Mouse (Mus musculus) layer of hippocampus, adult 2 months (tissue): ENCODE measurements around the gene Ncam1. TPM values are rescaled to one million over a fixed set of nuclear protein-coding genes. Genes with fewer than 3 reads are reported as not detected.

Experiments
- DNase-seq, 2 experiments: peaks; one replicate each; pipeline ENCODE4 v3.0.0; 2022; ENCODE audit warnings: low spot score in 2 of 2
- H3K27ac ChIP-seq: fragments of 200-600 bp; 2 replicates; pipeline ENCODE4 v1.8.1; 2022
- H3K4me3 ChIP-seq: fragments of 200-600 bp; 2 replicates; pipeline ENCODE4 v1.8.1; 2022; ENCODE audit warnings: mild to moderate bottlenecking
- CTCF ChIP-seq: fragments of 200-600 bp; conservative IDR thresholded peaks from 2 replicates; pipeline ENCODE4 v1.8.1; 2022; ENCODE audit warnings: antibody characterized with exemption, mild to moderate bottlenecking, moderate library complexity
- total RNA-seq, 2 experiments: library from RNA; stranded (reverse); gene quantifications; 2 replicates each; pipeline ENCODE4 v1.2.3; 2021

The Ncam1 gene
- total RNA-seq, 2 experiments from 2014 or later = 303 to 307 TPM

- no peak for TF ChIP-seq CTCF
- no peak for DNase-seq
- Histone ChIP-seq H3K4me3 (no peak overlapping the region), H3K27ac (no peak overlapping the region)
Measured at GRCm38 (mm10) chr9:49486805-49487656, 311.7 kb downstream of the Ncam1 start.

GRCm38 (mm10) chr9:49485892-49486311 is 312.8 kb downstream of the Ncam1 start, which contains the start of gene Ttc12:
Ttc12 (minus strand) TSS chr9:49486225.
- Histone ChIP-seq H3K27ac (peak within 1 kb of the TSS; percentile 28; the same call in 1 of the 2 replicates), H3K4me3 (peak within 1 kb of the TSS; percentile 58)
- DNase-seq = peak in 1 of 2 experiments; percentile 56
- TF ChIP-seq CTCF = no peak

- Histone ChIP-seq H3K27ac (peak overlapping the region; percentile 28; the same call in 1 of the 2 replicates), H3K4me3 (peak overlapping the region; percentile 58)
- TF ChIP-seq CTCF = peak; percentile 84
- peak in 1 of 2 experiments; percentile 57 for DNase-seq
Measured at GRCm38 (mm10) chr9:49485250-49485891, 313.4 kb downstream of the Ncam1 start.

DNA sequence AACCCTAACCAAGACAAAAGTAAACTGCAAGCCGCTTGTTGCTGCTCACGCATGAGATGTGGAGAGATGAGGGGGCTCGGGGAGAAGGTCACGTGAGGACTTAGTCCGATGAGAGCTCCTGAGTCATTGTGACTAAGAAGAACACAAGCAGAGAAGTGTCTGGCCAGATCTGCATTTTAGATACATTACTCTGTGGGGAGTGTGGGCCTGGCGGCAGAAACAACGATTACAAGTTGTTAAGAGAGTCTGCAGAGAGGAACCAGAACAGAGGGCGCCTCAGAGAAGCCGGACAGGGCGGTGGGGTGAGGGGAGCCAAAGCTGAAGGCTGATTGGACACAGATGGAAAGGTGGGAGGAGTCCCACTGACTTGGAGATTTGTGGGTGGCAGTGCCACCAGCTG is 315.4 kb downstream of the Ncam1 start:
- no peak overlapping the region for H3K27ac ChIP-seq
- no peak for DNase-seq
- H3K4me3 ChIP-seq = no peak overlapping the region
- TF ChIP-seq CTCF = no peak; the same call in 1 of the 2 replicates

GRCm38 (mm10) chr9:49472126-49472525 is 326.6 kb downstream of the Ncam1 start:
- H3K4me3 ChIP-seq = no peak overlapping the region
- no peak for DNase-seq
- no peak overlapping the region for H3K27ac ChIP-seq
- TF ChIP-seq CTCF = no peak

DNA sequence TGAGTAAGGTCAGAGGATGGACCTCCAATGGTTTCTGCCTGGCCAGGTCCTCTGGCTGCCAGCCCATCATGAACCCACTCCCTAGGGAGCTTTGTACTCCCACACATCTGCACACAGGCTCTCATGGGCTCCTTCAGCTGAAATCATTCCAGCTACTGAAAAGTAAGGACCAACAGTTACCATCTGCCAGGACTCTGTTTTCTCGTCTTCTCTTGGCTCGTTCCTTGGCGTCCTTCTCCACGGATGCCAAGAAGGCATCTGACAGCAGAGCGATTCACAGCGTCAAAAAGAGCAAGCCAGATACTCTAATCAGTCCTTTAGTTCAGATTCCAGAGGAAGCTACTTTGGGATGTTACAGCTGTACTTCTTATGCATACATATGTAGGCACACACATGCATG is 327.8 kb downstream of the Ncam1 start:
- no peak for DNase-seq
- TF ChIP-seq CTCF = no peak
- Histone ChIP-seq H3K27ac (no peak overlapping the region), H3K4me3 (no peak overlapping the region)

- no peak overlapping the region for H3K27ac ChIP-seq
- DNase-seq = no peak
- TF ChIP-seq CTCF = no peak
- H3K4me3 ChIP-seq = no peak overlapping the region
Measured at GRCm38 (mm10) chr9:49470006-49470405, 328.7 kb downstream of the Ncam1 start.

GRCm38 (mm10) chr9:49456136-49456535 is 342.6 kb downstream of the Ncam1 start:
- no peak overlapping the region for H3K27ac ChIP-seq
- no peak overlapping the region for H3K4me3 ChIP-seq
- TF ChIP-seq CTCF = no peak
- no peak for DNase-seq

DNA sequence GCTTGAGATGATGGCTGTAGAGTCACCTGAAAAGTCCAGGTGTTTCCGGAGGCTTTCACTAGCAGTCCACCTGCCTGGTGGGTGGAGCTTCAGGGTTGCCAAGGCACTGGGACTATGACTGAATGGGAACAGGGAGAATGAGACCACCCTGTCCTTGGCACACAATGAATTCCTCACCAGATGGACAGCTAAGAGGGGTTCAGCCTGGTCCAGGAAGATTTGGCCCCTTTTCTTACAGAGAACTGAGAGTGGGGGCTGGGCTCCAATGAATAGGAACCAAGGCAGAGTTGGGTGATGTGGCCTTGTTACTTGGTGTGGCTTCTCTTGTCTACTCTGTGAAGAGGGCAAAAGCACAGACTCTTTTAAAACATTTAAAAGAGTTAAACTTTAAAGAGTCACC is 346.3 kb downstream of the Ncam1 start:
- no peak overlapping the region for H3K27ac ChIP-seq
- TF ChIP-seq CTCF = no peak
- no peak for DNase-seq
- H3K4me3 ChIP-seq = no peak overlapping the region
